In the genomic region with DNA sequence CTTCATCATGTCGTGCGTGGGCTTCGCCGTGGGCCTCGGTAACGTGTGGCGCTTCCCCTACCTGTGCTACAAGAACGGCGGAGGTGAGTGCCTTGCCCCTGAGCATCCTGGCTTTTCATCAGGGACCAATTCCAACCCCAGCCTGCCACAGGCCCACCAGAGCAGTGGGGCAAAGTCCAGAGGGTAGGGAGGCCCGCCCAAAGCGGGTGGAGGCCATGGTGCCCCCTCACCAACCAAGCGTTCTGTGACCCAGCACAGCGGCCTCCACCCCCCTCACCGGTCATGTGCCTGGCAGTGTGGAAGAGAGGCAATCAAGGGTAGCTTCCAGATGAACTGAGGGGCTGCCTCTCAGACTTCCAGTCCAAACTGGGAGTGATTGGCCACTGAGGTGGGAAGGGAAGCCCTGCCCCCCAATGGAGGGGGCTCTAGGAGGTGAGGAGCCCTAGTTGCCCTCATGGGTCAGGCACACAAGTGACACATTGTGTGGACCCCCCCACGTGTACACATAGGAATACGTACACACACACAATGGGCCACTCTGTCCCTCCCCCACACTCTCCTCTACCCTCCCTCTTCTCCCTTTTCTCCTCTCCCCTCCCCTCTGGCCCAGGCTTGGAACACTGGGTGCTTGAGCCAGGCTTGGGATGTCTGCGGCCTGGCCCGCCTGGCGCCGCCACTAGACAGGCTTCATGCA, we compare ENCODE assay signal across 8 mouse cellular contexts. TPM values are rescaled to one million over a fixed set of nuclear protein-coding genes. Genes with fewer than 3 reads are reported as not detected.
DNase-seq lines count a peak whose midpoint lies in the region; ATAC-seq and TF ChIP-seq lines count a peak whose summit lies in the region.

No protein-coding gene starts in this region.

- ATAC-seq in hindbrain, embryonic 11.5 days (ENCODE audit: low FRiP score), result peak; percentile 45
- ATAC-seq in monocyte, adult 5-6 weeks (replicated peaks; ENCODE audit: insufficient number of reproducible peaks, low FRiP score, low TSS enrichment, poor library complexity, severe bottlenecking), result no peak

- peak overlapping the region; percentile 69 for H3K9ac ChIP-seq in MEL (ENCODE audit: control insufficient read depth, low read depth, low read length, poor library complexity, severe bottlenecking)
- peak overlapping the region; percentile 73 for H3K9ac ChIP-seq in hindbrain, embryonic 11.5 days (ENCODE audit: low read depth, low read length)

- 22% methylated on average over 20 of the region's 20 CpGs for WGBS in hindbrain, embryonic 11.5 days

- peak overlapping the region; percentile 76 for H3K4me2 ChIP-seq in hindbrain, embryonic 11.5 days (replicated peaks; ENCODE audit: low read depth, low read length)
- H3K4me2 ChIP-seq in myocyte (ENCODE audit: low read depth), result peak overlapping the region; percentile 75

- H3ac ChIP-seq in myocyte (ENCODE audit: control insufficient read depth, insufficient read length), result peak overlapping the region; percentile 85

- no peak overlapping the region for H3K27ac ChIP-seq in MEL (ENCODE audit: control insufficient read depth, low read depth, low read length)
- no peak overlapping the region for H3K27ac ChIP-seq in hindbrain, embryonic 11.5 days (ENCODE audit: low read depth, low read length)

- TF ChIP-seq POLR2A in MEL (IDR thresholded peaks at IDR 0.05; ENCODE audit: control insufficient read depth in 1 of 2, insufficient read depth in 1 of 2, low read depth in 1 of 2, low read length in 2 of 2, poor library complexity in 1 of 2), result no peak
- no peak for TF ChIP-seq POLR2A in myocyte (IDR thresholded peaks at IDR 0.05; ENCODE audit: insufficient read length, low read depth)

- no peak for TF ChIP-seq EP300 in MEL (IDR thresholded peaks at IDR 0.05; ENCODE audit: low read depth in 1 of 2, low read length in 2 of 2)

- H3K79me2 ChIP-seq in MEL (ENCODE audit: control insufficient read depth, insufficient read depth, low read length, poor library complexity) (no peaks in the 10 kb centered on the region; the same call in 1 of the 2 replicates), myocyte (ENCODE audit: control insufficient read depth, insufficient read depth) (peaks cover 7% of the 10 kb centered on the region)

- intact Hi-C loops in left cerebral cortex, postnatal 4 days (cut with DNase I), result no loop called here

- H3K9me3 ChIP-seq in MEL (replicated peaks; ENCODE audit: insufficient read depth, low read length), result no peaks in the 10 kb centered on the region
- H3K9me3 ChIP-seq in hindbrain, embryonic 11.5 days (ENCODE audit: control insufficient read depth, low read length), result no peaks in the 10 kb centered on the region

- H3K4me1 ChIP-seq in MEL (ENCODE audit: control insufficient read depth in 1 of 2, insufficient read depth in 2 of 2, low read length in 2 of 2), result 0 out of 4 replicates have a peak, but pooled peaks cover 0 to 5% of the 10 kb centered on the region in 2 experiments
- H3K4me1 ChIP-seq in hindbrain, embryonic 11.5 days (replicated peaks; ENCODE audit: control insufficient read depth, insufficient read depth, low read length), result no peaks in the 10 kb centered on the region; the same call in 1 of the 2 replicates

- peak; percentile 20 for DNase-seq in adrenal gland, postnatal 10 days
- DNase-seq in adrenal gland, adult 18-20 months (ENCODE audit: low spot score in 2 of 2), result no peak
- DNase-seq in MEL (ENCODE audit: low read depth, low spot score), result no peak
- peak; percentile 26 for DNase-seq in fibroblast of lung, adult 2 months (ENCODE audit: low read depth)
- DNase-seq in hindbrain, embryonic 11.5 days (ENCODE audit: low spot score), result peak; percentile 23
- peak; percentile 29 for DNase-seq in left cerebral cortex, postnatal 4 days

- peak overlapping the region; percentile 42 to 54; a peak in 3 of 4 replicates for H3K4me3 ChIP-seq in MEL (ENCODE audit: control insufficient read depth in 1 of 2, insufficient read depth in 1 of 2, low read depth in 2 of 2, low read length in 2 of 2)
- H3K4me3 ChIP-seq in hindbrain, embryonic 11.5 days (ENCODE audit: low read depth, low read length), result peak overlapping the region; percentile 57
- H3K4me3 ChIP-seq in myocyte, result peak overlapping the region; percentile 44

- TF ChIP-seq RAD21 in MEL (IDR thresholded peaks at IDR 0.05; ENCODE audit: low read depth, low read length), result no peak

- H3K36me3 ChIP-seq in MEL (ENCODE audit: control insufficient read depth in 1 of 2, insufficient read depth in 2 of 2, low read length in 2 of 2) (no peaks in the 10 kb centered on the region), myocyte (ENCODE audit: control insufficient read depth, insufficient read depth) (no peaks in the 10 kb centered on the region)
- H3K36me3 ChIP-seq in hindbrain, embryonic 11.5 days (ENCODE audit: control insufficient read depth, insufficient read depth, low read length), result no peaks in the 10 kb centered on the region

- H3K27me3 ChIP-seq in MEL (ENCODE audit: control insufficient read depth in 1 of 2, insufficient read depth in 2 of 2, low read length in 2 of 2), result no peaks in the 10 kb centered on the region
- H3K27me3 ChIP-seq in hindbrain, embryonic 11.5 days (ENCODE audit: control insufficient read depth, insufficient read depth, low read length), result no peaks in the 10 kb centered on the region; the same call in 1 of the 2 replicates
- H3K27me3 ChIP-seq in myocyte (ENCODE audit: control insufficient read depth, insufficient read depth, insufficient read length), result no peaks in the 10 kb centered on the region

- TF ChIP-seq CTCF in MEL (IDR thresholded peaks at IDR 0.05 in 2 of 3, conservative IDR thresholded peaks at IDR 0.05 in 1 of 3; ENCODE audit: control insufficient read depth in 1 of 3, insufficient read depth in 1 of 3, low read depth in 2 of 3, low read length in 3 of 3, poor library complexity in 1 of 3, severe bottlenecking in 1 of 3), result no peak

TF ChIP-seq in MEL, 35 proteins besides CTCF, POLR2A, EP300 and RAD21:
- TF ChIP-seq SIN3A (IDR thresholded peaks at IDR 0.05; ENCODE audit: low read length) (no peak), NRF1 (IDR thresholded peaks at IDR 0.05; ENCODE audit: insufficient read depth, low read depth, low read length, poor library complexity, severe bottlenecking) (no peak), CHD2 (IDR thresholded peaks at IDR 0.05; ENCODE audit: low read length) (no peak)

TF ChIP-seq in myocyte, 11 proteins besides CTCF, POLR2A, EP300 and RAD21 (continues in another document):
- no peak for TF ChIP-seq USF1 (IDR thresholded peaks at IDR 0.05; ENCODE audit: low read depth)
- TF ChIP-seq SRF (IDR thresholded peaks at IDR 0.05; ENCODE audit: control insufficient read depth, insufficient read length, low read depth), result no peak

RNA-seq across cellular contexts. Expression of a gene that starts 1.2 kb away (rescaled TPM):
- 10 to 100 TPM; 31.9 to 43.3 TPM for total RNA-seq in adrenal gland, postnatal 10 days (2021)
- 10 to 100 TPM; 74.5 to 97.7 TPM for total RNA-seq in adrenal gland, adult 18-20 months (2021)
- total RNA-seq in MEL (2012; rRNA removed), result 4.9 and 5.4 TPM in 2 replicates
- polyA plus RNA-seq in MEL (2012; ENCODE audit: insufficient read depth in 1 of 2, insufficient read length in 2 of 2, low read depth in 1 of 2, low replicate concordance in 2 of 2, missing spikeins in 1 of 2) (10 to 100 TPM in 1 of 2 experiments, not detected in 1; 11.9 TPM), myocyte (2012; fragmentation: generic; extraction: Trizol) (56.3 TPM)
- 6.0 and 7.8 TPM in 2 replicates for polyA plus RNA-seq in hindbrain, embryonic 11.5 days (2014; fragmentation: Nextera tagmentation; extraction: Ambion mirVana)
- 10 to 100 TPM; 52.2 to 64.8 TPM for total RNA-seq in left cerebral cortex, postnatal 4 days (2021)
- total RNA-seq in monocyte, adult 5-6 weeks (2017), result 0.49 TPM in 1 of 3 replicates, not detected in the others

RNA-seq across cellular contexts. Expression of a gene that starts 14.2 kb away (rescaled TPM):
- total RNA-seq in adrenal gland, postnatal 10 days (2021), result 10 to 100 TPM in 1 of 2 experiments, 1 to 10 TPM in 1; 5.6 to 13.8 TPM
- total RNA-seq in adrenal gland, adult 18-20 months (2021), result 10 to 100 TPM; 10.6 to 11.7 TPM
- not detected in 2 replicates for total RNA-seq in MEL (2012; rRNA removed)
- under 1 TPM in 1 of 2 experiments, not detected in 1; 0.11 TPM for polyA plus RNA-seq in MEL (2012; ENCODE audit: insufficient read depth in 1 of 2, insufficient read length in 2 of 2, low read depth in 1 of 2, low replicate concordance in 2 of 2, missing spikeins in 1 of 2)
- 14.0 and 15.5 TPM in 2 replicates for polyA plus RNA-seq in hindbrain, embryonic 11.5 days (2014; fragmentation: Nextera tagmentation; extraction: Ambion mirVana)
- total RNA-seq in left cerebral cortex, postnatal 4 days (2021), result 100 to 1,000 TPM; 105 to 140 TPM
- polyA plus RNA-seq in myocyte (2012; fragmentation: generic; extraction: Trizol), result 0.11 TPM
- total RNA-seq in monocyte, adult 5-6 weeks (2017), result 0.97 TPM in 1 of 3 replicates, not detected in the others

RNA-seq across cellular contexts. Expression of a gene that starts 34.9 kb away (rescaled TPM):
- total RNA-seq in adrenal gland, postnatal 10 days (2021), result 1 to 10 TPM in 1 of 2 experiments, under 1 TPM in 1; 0.67 to 1.1 TPM
- total RNA-seq in adrenal gland, adult 18-20 months (2021), result under 1 TPM; 0.20 to 0.35 TPM
- 3.4 and 4.7 TPM in 2 replicates for total RNA-seq in MEL (2012; rRNA removed)
- polyA plus RNA-seq in MEL (2012; ENCODE audit: insufficient read depth in 1 of 2, insufficient read length in 2 of 2, low read depth in 1 of 2, low replicate concordance in 2 of 2, missing spikeins in 1 of 2), result 1 to 10 TPM in 1 of 2 experiments, not detected in 1; 5.2 TPM
- polyA plus RNA-seq in hindbrain, embryonic 11.5 days (2014; fragmentation: Nextera tagmentation; extraction: Ambion mirVana), result 3.5 and 4.9 TPM in 2 replicates
- total RNA-seq in left cerebral cortex, postnatal 4 days (2021), result under 1 TPM; 0.12 to 0.14 TPM
- polyA plus RNA-seq in myocyte (2012; fragmentation: generic; extraction: Trizol), result 2.9 TPM
- total RNA-seq in monocyte, adult 5-6 weeks (2017), result not detected in 3 replicates

RNA-seq across cellular contexts. Expression of a gene that starts 41.9 kb away (rescaled TPM):
- total RNA-seq in adrenal gland, postnatal 10 days (2021), result 100 to 1,000 TPM; 233 to 236 TPM
- 100 to 1,000 TPM; 289 to 309 TPM for total RNA-seq in adrenal gland, adult 18-20 months (2021)
- total RNA-seq in MEL (2012; rRNA removed), result 156 and 164 TPM in 2 replicates
- polyA plus RNA-seq in MEL (2012; ENCODE audit: insufficient read depth in 1 of 2, insufficient read length in 2 of 2, low read depth in 1 of 2, low replicate concordance in 2 of 2, missing spikeins in 1 of 2) (100 to 1,000 TPM in 1 of 2 experiments, not detected in 1; 214 TPM), myocyte (2012; fragmentation: generic; extraction: Trizol) (255 TPM)
- polyA plus RNA-seq in hindbrain, embryonic 11.5 days (2014; fragmentation: Nextera tagmentation; extraction: Ambion mirVana), result 146 and 155 TPM in 2 replicates
- 10 to 100 TPM; 62.0 to 62.1 TPM for total RNA-seq in left cerebral cortex, postnatal 4 days (2021)
- total RNA-seq in monocyte, adult 5-6 weeks (2017), result 223 to 253 TPM (median 241 TPM) in 3 replicates

RNA-seq across cellular contexts. Expression of a gene that starts 42.3 kb away (rescaled TPM):
- total RNA-seq in adrenal gland, postnatal 10 days (2021), result 10 to 100 TPM; 24.7 to 31.8 TPM
- 10 to 100 TPM; 24.0 to 24.3 TPM for total RNA-seq in adrenal gland, adult 18-20 months (2021)
- 4.8 and 5.4 TPM in 2 replicates for total RNA-seq in MEL (2012; rRNA removed)
- 10 to 100 TPM in 1 of 2 experiments, not detected in 1; 17.3 TPM for polyA plus RNA-seq in MEL (2012; ENCODE audit: insufficient read depth in 1 of 2, insufficient read length in 2 of 2, low read depth in 1 of 2, low replicate concordance in 2 of 2, missing spikeins in 1 of 2)
- polyA plus RNA-seq in hindbrain, embryonic 11.5 days (2014; fragmentation: Nextera tagmentation; extraction: Ambion mirVana), result 7.6 and 8.7 TPM in 2 replicates
- 10 to 100 TPM; 16.8 to 16.9 TPM for total RNA-seq in left cerebral cortex, postnatal 4 days (2021)
- 14.9 TPM for polyA plus RNA-seq in myocyte (2012; fragmentation: generic; extraction: Trizol)
- total RNA-seq in monocyte, adult 5-6 weeks (2017), result 23.6 to 41.6 TPM (median 26.6 TPM) in 3 replicates

Comparison
In these comparisons a context has a peak if more than half of its experiments do, and no peak if none do; other contexts are left out.
1. DNase-seq: peak in adrenal gland, postnatal 10 days (single experiment), fibroblast of lung, adult 2 months (single experiment), hindbrain, embryonic 11.5 days (single experiment) and left cerebral cortex, postnatal 4 days (single experiment); none in adrenal gland, adult 18-20 months (0 of 2) and MEL (single experiment).
2. RNA of a gene that starts 14.2 kb away (total RNA-seq): 105 to 140 TPM in left cerebral cortex, postnatal 4 days; 5.6 to 13.8 TPM in adrenal gland, postnatal 10 days, 10.6 to 11.7 TPM in adrenal gland, adult 18-20 months, not detected in MEL and 0.97 TPM in monocyte, adult 5-6 weeks; every median in the first group is over 4 times any median in the second.
3. Peak in every context shown above with its lines, with median percentiles within 50 percentile points of each other: H3K4me3 ChIP-seq.